ENCODE assay signal across 10 mouse cellular contexts in genomic region chr10:60212589-60213379, GRCm38 (mm10). TPM values are rescaled to one million over a fixed set of nuclear protein-coding genes. Genes with fewer than 3 reads are reported as not detected.
DNase-seq lines count a peak whose midpoint lies in the region; ATAC-seq and TF ChIP-seq lines count a peak whose summit lies in the region.
"Had no signal": no experiment of that assay in that cellular context is flagged by ENCODE, and none has a peak within 500 bp of the region (broad histone marks: within the 10 kb centered on the region; RNA-seq: fewer than 3 reads in every experiment).

No protein-coding gene starts in this region.

- H3K4me3 ChIP-seq in kidney, adult 2 months (ENCODE audit: insufficient read depth, low read depth, low read length): no peak overlapping the region
- H3K4me3 ChIP-seq in E14TG2a.4 (replicated peaks; ENCODE audit: low read length): peak overlapping the region; percentile 29; the same call in 1 of the 2 replicates
- no peak overlapping the region for H3K4me3 ChIP-seq in forebrain, embryonic 13.5 days
- no peak overlapping the region for H3K4me3 ChIP-seq in limb, embryonic 14.5 days (replicated peaks; ENCODE audit: low read length)

- WGBS in kidney, adult 2 months: 43% methylated on average over 11 of the region's 11 CpGs
- WGBS in forebrain, embryonic 13.5 days: 43% methylated on average over 11 of the region's 11 CpGs
- WGBS in limb, embryonic 14.5 days: 40% methylated on average over 11 of the region's 11 CpGs

- peak; percentile 58 for DNase-seq in kidney, adult 2 months
- no peak for DNase-seq in kidney, adult 18-20 months
- no peak for DNase-seq in limb, embryonic 14.5 days (ENCODE audit: low spot score)
- no peak for DNase-seq in thymus, postnatal 0 days (ENCODE audit: low spot score)
- no peak for DNase-seq in testis, postnatal 14 days (ENCODE audit: low spot score)
- no peak for DNase-seq in adrenal gland, adult 18-20 months (ENCODE audit: low spot score in 2 of 2)
- DNase-seq: cerebellum, postnatal 10 days had no signal

- no peaks in the 10 kb centered on the region for H3K27me3 ChIP-seq in kidney, adult 2 months (replicated peaks; ENCODE audit: control insufficient read depth, insufficient read depth, low read length)
- H3K27me3 ChIP-seq in E14TG2a.4 (ENCODE audit: insufficient read depth, low read length): peaks cover 36% of the 10 kb centered on the region
- no peaks in the 10 kb centered on the region for H3K27me3 ChIP-seq in forebrain, embryonic 13.5 days
- no peaks in the 10 kb centered on the region for H3K27me3 ChIP-seq in limb, embryonic 14.5 days (ENCODE audit: control insufficient read depth, insufficient read depth, low read length)

- peaks cover 12% of the 10 kb centered on the region; the same call in 1 of the 2 replicates for H3K4me1 ChIP-seq in kidney, adult 2 months (ENCODE audit: control insufficient read depth, insufficient read depth, low read length)
- peaks cover 59% of the 10 kb centered on the region for H3K4me1 ChIP-seq in E14TG2a.4 (replicated peaks; ENCODE audit: low read depth, low read length)
- peaks cover 86% of the 10 kb centered on the region for H3K4me1 ChIP-seq in forebrain, embryonic 13.5 days
- H3K4me1 ChIP-seq in limb, embryonic 14.5 days (ENCODE audit: control insufficient read depth, insufficient read depth, low read length): peaks cover 39% of the 10 kb centered on the region

- TF ChIP-seq POLR2A in kidney, adult 2 months (IDR thresholded peaks at IDR 0.05; ENCODE audit: low read depth, low read length): no peak
- TF ChIP-seq POLR2A in limb, embryonic 14.5 days (IDR thresholded peaks at IDR 0.05; ENCODE audit: borderline replicate concordance, extremely low read depth, insufficient read depth, insufficient read length): no peak

- H3K9me3 ChIP-seq in E14TG2a.4 (ENCODE audit: low read length): peaks cover 16% of the 10 kb centered on the region
- no peaks in the 10 kb centered on the region for H3K9me3 ChIP-seq in forebrain, embryonic 13.5 days (replicated peaks)
- no peaks in the 10 kb centered on the region for H3K9me3 ChIP-seq in limb, embryonic 14.5 days (ENCODE audit: control insufficient read depth, low read length)
- H3K9me3 ChIP-seq: G1E had no signal

- H3K27ac ChIP-seq in kidney, adult 2 months (ENCODE audit: insufficient read depth, low read depth, low read length): no peak overlapping the region
- peak overlapping the region; percentile 68 for H3K27ac ChIP-seq in forebrain, embryonic 13.5 days
- 0 out of 2 replicates have a peak overlapping the region, but pooled peaks have one; percentile 44 for H3K27ac ChIP-seq in limb, embryonic 14.5 days (replicated peaks; ENCODE audit: low read depth, low read length)

- no peak for TF ChIP-seq CTCF in kidney, adult 2 months (conservative IDR thresholded peaks at IDR 0.05; ENCODE audit: insufficient read depth, insufficient read length, low read depth, low read length)
- TF ChIP-seq CTCF in E14TG2a.4 (conservative IDR thresholded peaks at IDR 0.05; ENCODE audit: low read length): no peak

- H3K36me3 ChIP-seq in kidney, adult 2 months (ENCODE audit: control insufficient read depth, insufficient read depth, low read length): no peaks in the 10 kb centered on the region
- H3K36me3 ChIP-seq in E14TG2a.4 (ENCODE audit: insufficient read depth, low read length): 0 out of 2 replicates have a peak, but pooled peaks cover 6% of the 10 kb centered on the region
- H3K36me3 ChIP-seq in forebrain, embryonic 13.5 days (ENCODE audit: poor library complexity, severe bottlenecking): no peaks in the 10 kb centered on the region
- H3K36me3 ChIP-seq in limb, embryonic 14.5 days (ENCODE audit: control insufficient read depth, insufficient read depth, low read length): no peaks in the 10 kb centered on the region
- H3K36me3 ChIP-seq: G1E had no signal

- ATAC-seq in forebrain, embryonic 13.5 days: peak; percentile 29; the same call in 1 of the 2 replicates
- ATAC-seq in limb, embryonic 14.5 days (ENCODE audit: low FRiP score, low read depth): 0 out of 2 replicates have a peak, but pooled peaks have one; percentile 41

- no peak overlapping the region for H3K4me2 ChIP-seq in forebrain, embryonic 13.5 days
- H3K4me2 ChIP-seq in limb, embryonic 14.5 days (replicated peaks; ENCODE audit: low read depth, low read length, severe bottlenecking): no peak overlapping the region

- 0 out of 2 replicates have a peak overlapping the region, but pooled peaks have one; percentile 34 for H3K9ac ChIP-seq in forebrain, embryonic 13.5 days
- H3K9ac ChIP-seq in limb, embryonic 14.5 days (ENCODE audit: low read depth, low read length, severe bottlenecking): no peak overlapping the region

RNA-seq across cellular contexts. Expression of gene Chst3, which starts 6.3 kb away (rescaled TPM):
- 3.6 and 4.3 TPM in 2 replicates for polyA plus RNA-seq in kidney, adult 2 months (2012; rRNA removed)
- polyA plus RNA-seq in forebrain, embryonic 13.5 days (2015; fragmentation: Nextera tagmentation; extraction: Ambion mirVana): 2.1 TPM in 2 replicates
- 7.7 and 9.7 TPM in 2 replicates for polyA plus RNA-seq in limb, embryonic 14.5 days (2012; rRNA removed)
- polyA plus RNA-seq in limb, embryonic 14.5 days (2014; fragmentation: Nextera tagmentation; extraction: Ambion mirVana): 2.0 TPM in 2 replicates
- 0.30 and 0.38 TPM in 2 replicates for polyA plus RNA-seq in thymus, postnatal 0 days (2015; fragmentation: Nextera tagmentation; extraction: Ambion mirVana)
- total RNA-seq in adrenal gland, adult 18-20 months (2021): under 1 TPM; 0.77 to 0.86 TPM
- polyA plus RNA-seq: G1E had no signal
